ENCODE assay signal across 8 mouse cellular contexts in the genomic region with DNA sequence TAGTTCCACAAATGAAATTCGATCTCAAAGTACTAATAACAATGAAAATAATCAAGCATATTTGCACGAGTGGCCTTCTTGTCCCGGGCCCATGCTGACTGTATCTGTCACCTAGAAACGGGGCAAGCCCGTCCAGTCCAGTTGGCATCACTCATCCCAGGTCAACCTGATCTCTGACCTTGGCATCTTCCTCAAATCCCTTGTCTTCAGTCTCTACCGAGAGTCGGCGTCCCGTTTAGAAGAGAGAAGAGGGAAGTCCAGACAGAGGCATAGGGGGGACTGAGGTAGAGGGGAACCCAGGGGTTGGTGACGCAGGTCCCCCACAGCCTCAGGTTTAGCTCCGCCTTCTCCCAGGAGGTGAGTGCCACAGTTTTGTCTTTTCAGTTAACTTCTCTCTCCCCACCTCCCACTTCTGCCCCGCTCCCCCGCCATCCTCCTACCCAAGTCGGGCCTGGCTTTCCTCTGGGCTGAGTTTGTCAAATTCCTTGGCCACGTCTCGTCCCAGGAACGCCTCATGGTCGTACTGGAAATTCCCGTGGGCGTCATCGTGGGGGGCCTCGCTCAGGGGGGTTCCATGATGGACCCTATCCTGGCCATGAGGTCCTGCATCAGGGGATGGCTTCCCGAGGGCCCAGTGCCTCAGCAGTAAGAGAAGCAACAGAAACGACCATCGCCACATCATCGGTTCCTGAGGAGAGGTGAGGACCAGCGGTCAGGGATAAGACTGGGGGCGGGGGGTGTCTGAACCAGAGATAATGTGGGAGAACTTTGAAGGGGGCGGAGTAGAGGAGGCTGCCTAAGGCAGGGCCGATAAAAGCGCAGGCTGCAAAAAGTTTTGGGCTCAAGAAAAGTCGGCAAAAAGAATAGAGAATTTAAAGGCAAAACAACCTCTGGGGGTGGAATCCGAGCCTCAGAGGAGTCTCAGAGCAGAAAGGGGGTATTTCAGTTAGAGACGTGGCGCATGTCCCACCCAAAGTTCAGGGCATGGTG. TPM values are rescaled to one million over a fixed set of nuclear protein-coding genes. Genes with fewer than 3 reads are reported as not detected.
A peak's percentile ranks its signal among the peaks of the same experiment; 100 is the strongest.
DNase-seq lines count a peak whose midpoint lies in the region; ATAC-seq and TF ChIP-seq lines count a peak whose summit lies in the region.

No protein-coding gene starts in this region.

- ATAC-seq in G1E (ENCODE audit: extremely low read depth, insufficient number of reproducible peaks, low FRiP score, poor library complexity, severe bottlenecking): no peak
- peak; percentile 40 for ATAC-seq in limb, embryonic 11.5 days (ENCODE audit: insufficient number of reproducible peaks, low FRiP score, low TSS enrichment, low read depth)

- H3K9me3 ChIP-seq in G1E (replicated peaks): no peaks in the 10 kb centered on the region
- no peaks in the 10 kb centered on the region for H3K9me3 ChIP-seq in limb, embryonic 11.5 days (ENCODE audit: control insufficient read depth, low read length)

- intact Hi-C loops in heart, adult 2 months (cut with DNase I): no loop called here

- H3K79me2 ChIP-seq in heart, adult 2 months (replicated peaks; ENCODE audit: control insufficient read depth, insufficient read depth, low read length): no peaks in the 10 kb centered on the region

- no peak for TF ChIP-seq EP300 in heart, adult 2 months (IDR thresholded peaks at IDR 0.05; ENCODE audit: insufficient read depth, low read depth, low read length)

- H3K4me3 ChIP-seq in G1E (ENCODE audit: low read depth, low read length): peak overlapping the region; percentile 56; the same call in 1 of the 2 replicates
- peak overlapping the region; percentile 32 for H3K4me3 ChIP-seq in heart, adult 2 months
- peak overlapping the region; percentile 65 for H3K4me3 ChIP-seq in limb, embryonic 11.5 days (ENCODE audit: low read depth, low read length)

- peak overlapping the region; percentile 55 for H3K27ac ChIP-seq in heart, adult 2 months
- peak overlapping the region; percentile 73; the same call in 1 of the 2 replicates for H3K27ac ChIP-seq in limb, embryonic 11.5 days (replicated peaks; ENCODE audit: low read depth, low read length)

- DNase-seq in embryo, embryonic 10.5 days (ENCODE audit: low spot score): peak; percentile 56
- DNase-seq in embryo, embryonic 10 days (ENCODE audit: low spot score): no peak
- DNase-seq in G1E (ENCODE audit: low spot score): no peak
- DNase-seq in heart, adult 2 months: no peak
- DNase-seq in limb, embryonic 11.5 days (ENCODE audit: low spot score): peak; percentile 62
- DNase-seq in neural tube, embryonic 10.5 days (ENCODE audit: extremely low spot score, low spot score): peak; percentile 54
- DNase-seq in spleen, postnatal 36 days (ENCODE audit: low spot score in 2 of 2): no peak
- no peak for DNase-seq in layer of hippocampus, postnatal 14 days (ENCODE audit: low spot score in 2 of 2)

- peak overlapping the region; percentile 54 for H3K9ac ChIP-seq in heart, adult 2 months (ENCODE audit: low read depth, low read length)
- peak overlapping the region; percentile 82 for H3K9ac ChIP-seq in limb, embryonic 11.5 days (ENCODE audit: low read length)

- H3K4me1 ChIP-seq in G1E (ENCODE audit: insufficient read depth, low read depth, low read length): peaks cover 46% of the 10 kb centered on the region
- H3K4me1 ChIP-seq in heart, adult 2 months (ENCODE audit: control insufficient read depth, insufficient read depth, low read length): 0 out of 2 replicates have a peak, but pooled peaks cover 1% of the 10 kb centered on the region
- H3K4me1 ChIP-seq in limb, embryonic 11.5 days (ENCODE audit: control insufficient read depth, insufficient read depth, low read length): peaks cover 20% of the 10 kb centered on the region

- H3K27me3 ChIP-seq in G1E (ENCODE audit: insufficient read depth, low read length): peaks cover 44% of the 10 kb centered on the region
- H3K27me3 ChIP-seq in heart, adult 2 months (ENCODE audit: control insufficient read depth, insufficient read depth, low read length): no peaks in the 10 kb centered on the region
- no peaks in the 10 kb centered on the region for H3K27me3 ChIP-seq in limb, embryonic 11.5 days (ENCODE audit: control insufficient read depth, insufficient read depth, low read length)

- no peaks in the 10 kb centered on the region for H3K36me3 ChIP-seq in G1E (replicated peaks)
- no peaks in the 10 kb centered on the region for H3K36me3 ChIP-seq in heart, adult 2 months (ENCODE audit: control insufficient read depth, insufficient read depth, low read length)
- H3K36me3 ChIP-seq in limb, embryonic 11.5 days (ENCODE audit: control insufficient read depth, insufficient read depth, low read length): peaks cover 16% of the 10 kb centered on the region

- H3K4me2 ChIP-seq in limb, embryonic 11.5 days (ENCODE audit: low read depth, severe bottlenecking): peak overlapping the region; percentile 72

- TF ChIP-seq POLR2A in heart, adult 2 months (IDR thresholded peaks at IDR 0.05; ENCODE audit: insufficient read depth, low read depth, low read length): no peak

- no peak for TF ChIP-seq CTCF in G1E (IDR thresholded peaks at IDR 0.05; ENCODE audit: low read depth, low read length)
- TF ChIP-seq CTCF in heart, adult 2 months (IDR thresholded peaks at IDR 0.05): no peak

- WGBS in heart, adult 2 months: 19% methylated on average over 35 of the region's 35 CpGs
- WGBS in limb, embryonic 11.5 days: 11% methylated on average over 35 of the region's 35 CpGs

RNA-seq across cellular contexts. Expression of a gene that starts 0.7 kb away (rescaled TPM):
- total RNA-seq in G1E (2014; fragmentation: Nextera tagmentation) (0.49 TPM in 1 of 2 replicates, not detected in the other), G1E (2017) (not detected in 2 replicates)
- 0.31 and 0.33 TPM in 2 replicates for polyA plus RNA-seq in G1E (2012)
- 10 to 100 TPM; 24.6 to 27.9 TPM for total RNA-seq in heart, adult 2 months (2021)
- 52.2 and 64.5 TPM in 2 replicates for polyA plus RNA-seq in heart, adult 2 months (2012; rRNA removed)
- polyA plus RNA-seq in limb, embryonic 11.5 days (2014; fragmentation: Nextera tagmentation; extraction: Ambion mirVana): 220 and 245 TPM in 2 replicates
- 10 to 100 TPM; 10.3 to 13.8 TPM for total RNA-seq in layer of hippocampus, postnatal 14 days (2021)

RNA-seq across cellular contexts. Expression of a gene that starts 12.4 kb away (rescaled TPM):
- not detected in 2 replicates for total RNA-seq in G1E (2014; fragmentation: Nextera tagmentation)
- not detected in 2 replicates for total RNA-seq in G1E (2017)
- not detected in 2 replicates for polyA plus RNA-seq in G1E (2012)
- total RNA-seq in heart, adult 2 months (2021): 10 to 100 TPM; 60.3 to 67.5 TPM
- 82.8 and 100 TPM in 2 replicates for polyA plus RNA-seq in heart, adult 2 months (2012; rRNA removed)
- 8.0 and 9.8 TPM in 2 replicates for polyA plus RNA-seq in limb, embryonic 11.5 days (2014; fragmentation: Nextera tagmentation; extraction: Ambion mirVana)
- 10 to 100 TPM; 17.1 to 20.9 TPM for total RNA-seq in layer of hippocampus, postnatal 14 days (2021)

RNA-seq across cellular contexts. Expression of a gene that starts 28.8 kb away (rescaled TPM):
- total RNA-seq in G1E (2014; fragmentation: Nextera tagmentation): 11.5 and 17.8 TPM in 2 replicates
- total RNA-seq in G1E (2017): 6.8 and 9.5 TPM in 2 replicates
- 34.7 and 38.8 TPM in 2 replicates for polyA plus RNA-seq in G1E (2012)
- 1 to 10 TPM; 5.5 to 6.2 TPM for total RNA-seq in heart, adult 2 months (2021)
- polyA plus RNA-seq in heart, adult 2 months (2012; rRNA removed): 19.8 and 23.6 TPM in 2 replicates
- polyA plus RNA-seq in limb, embryonic 11.5 days (2014; fragmentation: Nextera tagmentation; extraction: Ambion mirVana): 22.1 and 24.6 TPM in 2 replicates
- total RNA-seq in layer of hippocampus, postnatal 14 days (2021): 1 to 10 TPM; 5.3 to 7.4 TPM

RNA-seq across cellular contexts. Expression of a gene that starts 29.1 kb away (rescaled TPM):
- total RNA-seq in G1E (2014; fragmentation: Nextera tagmentation): 43.6 and 49.1 TPM in 2 replicates
- 38.9 and 49.4 TPM in 2 replicates for total RNA-seq in G1E (2017)
- polyA plus RNA-seq in G1E (2012): 104 and 110 TPM in 2 replicates
- 10 to 100 TPM; 27.0 to 29.3 TPM for total RNA-seq in heart, adult 2 months (2021)
- 41.7 and 43.6 TPM in 2 replicates for polyA plus RNA-seq in heart, adult 2 months (2012; rRNA removed)
- polyA plus RNA-seq in limb, embryonic 11.5 days (2014; fragmentation: Nextera tagmentation; extraction: Ambion mirVana): 70.2 and 73.9 TPM in 2 replicates
- total RNA-seq in layer of hippocampus, postnatal 14 days (2021): 10 to 100 TPM; 49.2 to 55.4 TPM

RNA-seq across cellular contexts. Expression of a gene that starts 32.9 kb away (rescaled TPM):
- 916 and 1,000 TPM in 2 replicates for total RNA-seq in G1E (2014; fragmentation: Nextera tagmentation)
- total RNA-seq in G1E (2017): 1,298 and 1,329 TPM in 2 replicates
- 151 and 217 TPM in 2 replicates for polyA plus RNA-seq in G1E (2012)
- 100 to 1,000 TPM; 534 to 613 TPM for total RNA-seq in heart, adult 2 months (2021)
- 186 and 258 TPM in 2 replicates for polyA plus RNA-seq in heart, adult 2 months (2012; rRNA removed)
- 1,759 and 1,785 TPM in 2 replicates for polyA plus RNA-seq in limb, embryonic 11.5 days (2014; fragmentation: Nextera tagmentation; extraction: Ambion mirVana)
- 100 to 1,000 TPM; 427 to 461 TPM for total RNA-seq in layer of hippocampus, postnatal 14 days (2021)

Comparison
In these comparisons a context has a peak if more than half of its experiments do, and no peak if none do; other contexts are left out.
1. DNase-seq: peak in embryo, embryonic 10.5 days (single experiment), limb, embryonic 11.5 days (single experiment) and neural tube, embryonic 10.5 days (single experiment); none in embryo, embryonic 10 days (single experiment), G1E (single experiment), heart, adult 2 months (0 of 2), spleen, postnatal 36 days (0 of 2) and layer of hippocampus, postnatal 14 days (0 of 2).
2. RNA of a gene that starts 0.7 kb away (total RNA-seq): 24.6 to 27.9 TPM in heart, adult 2 months and 10.3 to 13.8 TPM in layer of hippocampus, postnatal 14 days; 0.49 TPM in G1E; every median in the first group is over 4 times any median in the second.
3. RNA of a gene that starts 12.4 kb away (total RNA-seq): 60.3 to 67.5 TPM in heart, adult 2 months and 17.1 to 20.9 TPM in layer of hippocampus, postnatal 14 days; not detected in G1E; every median in the first group is over 10 times any median in the second.
4. Peak in every context shown above with its lines, with median percentiles within 50 percentile points of each other: H3K4me3 ChIP-seq.